Mouse (Mus musculus) brain, embryonic 14.5 days (tissue): ENCODE data around the gene Pknox2.

Experiments used
- CTCF ChIP-seq: fragments of 200-500 bp; IDR thresholded peaks from 2 replicates; pipeline ENCODE4 v1.5.1; 2012; ENCODE audit warnings: inconsistent platforms, mild to moderate bottlenecking, moderate library complexity, borderline replicate concordance; ENCODE audit not compliant: insufficient read depth, insufficient read length; ENCODE audit errors: extremely low read depth
- POLR2A ChIP-seq: fragments of 200-500 bp; IDR thresholded peaks from 2 replicates; pipeline ENCODE4 v1.6.1; 2012; ENCODE audit warnings: mild to moderate bottlenecking, inconsistent platforms, borderline replicate concordance; ENCODE audit not compliant: poor library complexity, insufficient read depth, insufficient read length, severe bottlenecking; ENCODE audit errors: extremely low read depth

DNA sequence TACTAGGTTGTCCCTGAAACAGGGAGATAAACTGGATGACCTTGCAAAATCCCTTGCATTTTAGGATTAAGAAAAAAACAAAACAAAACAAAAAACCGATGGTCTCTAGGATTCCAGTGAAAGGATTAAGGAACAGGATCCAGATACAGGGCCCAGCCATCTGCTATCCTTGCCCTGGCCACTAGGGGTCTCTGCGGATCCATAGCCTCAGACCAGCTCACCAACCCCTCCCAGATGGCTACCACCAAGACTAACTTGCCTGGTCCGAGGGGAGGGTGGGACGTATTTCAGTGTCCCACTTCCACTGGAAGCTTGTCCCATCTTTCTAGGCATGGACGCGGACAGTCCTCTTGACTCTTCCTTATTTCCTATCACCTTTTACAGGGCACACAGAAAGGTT lies 230.8 kb downstream of the Pknox2 start:
- TF ChIP-seq CTCF (peak; percentile 99), POLR2A (no peak)
